Mouse (Mus musculus) embryonic facial prominence, embryonic 11.5 days (tissue): Measurements from ENCODE around the gene Ppp1r27. TPM values are rescaled to one million over a fixed set of nuclear protein-coding genes. Genes with fewer than 3 reads are reported as not detected.

Source experiments
- ATAC-seq: fragments of 200-750 bp; cut with Nextera tagmentation; replicated peaks from 2 replicates; pipeline ENCODE4 v1.8.0; 2017; ENCODE audit warnings: low read depth; ENCODE audit not compliant: insufficient number of reproducible peaks, low FRiP score, low TSS enrichment
- DNase-seq: peaks from one replicate; pipeline ENCODE4 v3.0.0-alpha.2; 2015; ENCODE audit warnings: low spot score
- H3K27ac ChIP-seq: fragments of 300-500 bp; sonication (generic); replicated peaks from 2 replicates; pipeline ENCODE4 v1.5.1; 2014; ENCODE audit warnings: mild to moderate bottlenecking, low read depth, low read length, control low read depth
- H3K27me3 ChIP-seq: fragments of 300-500 bp; sonication (generic); 2 replicates; pipeline ENCODE4 v1.6.1; 2014; ENCODE audit warnings: mild to moderate bottlenecking, low read length, moderate library complexity, mixed read lengths; ENCODE audit not compliant: control insufficient read depth, insufficient read depth
- H3K36me3 ChIP-seq: fragments of 300-500 bp; sonication (generic); replicated peaks from 2 replicates; pipeline ENCODE4 v1.6.1; 2014; ENCODE audit warnings: low read depth, mild to moderate bottlenecking, low read length, moderate library complexity, mixed read lengths; ENCODE audit not compliant: control insufficient read depth, insufficient read depth
- H3K4me1 ChIP-seq: fragments of 300-500 bp; sonication (generic); 2 replicates; pipeline ENCODE4 v1.6.1; 2014; ENCODE audit warnings: low read length, mixed read lengths; ENCODE audit not compliant: control insufficient read depth, insufficient read depth
- H3K4me2 ChIP-seq: fragments of 300-500 bp; sonication (generic); 2 replicates; pipeline ENCODE4 v1.6.1; 2014; ENCODE audit warnings: low read depth, mild to moderate bottlenecking, control low read depth, low read length, moderate library complexity
- H3K4me3 ChIP-seq: fragments of 300-500 bp; sonication (generic); 2 replicates; pipeline ENCODE4 v1.5.1; 2014; ENCODE audit warnings: low read depth, low read length, control low read depth
- H3K9ac ChIP-seq: fragments of 300-500 bp; sonication (generic); replicated peaks from 2 replicates; pipeline ENCODE4 v1.6.1; 2014; ENCODE audit warnings: mild to moderate bottlenecking, control low read depth, low read length
- H3K9me3 ChIP-seq: fragments of 300-500 bp; sonication (generic); replicated peaks from 2 replicates; pipeline ENCODE4 v1.6.1; 2016; ENCODE audit warnings: mild to moderate bottlenecking, low read length, inconsistent platforms, mixed read lengths; ENCODE audit not compliant: control insufficient read depth
- WGBS: fragments of 180-500 bp; shearing (Covaris S2); extraction: QIAGEN DNeasy Blood & Tissue Kit; methylation state at CpG from one replicate; pipeline ENCODE4 v1.1.7; 2014; 5-methylcytosine and 5-hydroxymethylcytosine counted together
- polyA plus RNA-seq: library from polyadenylated mRNA; unstranded; fragments of >200 nt; fragmentation: Nextera tagmentation; extraction: Ambion mirVana; gene quantifications from 2 replicates; pipeline ENCODE4 v1.2.1, GENCODE M21; 2014

Ppp1r27 gene
- polyA plus RNA-seq, 1 experiment from 2014 or later = not detected

GRCm38 (mm10) chr11:120572752-120573584 is 22.0 kb upstream of the Ppp1r27 start, which contains the start of gene P4hb:
Gene P4hb, minus strand, starts transcription at chr11:120573253.
- peak within 1 kb of the TSS; percentile 85 for H3K9ac ChIP-seq
- no peaks in the 10 kb centered on the region for H3K27me3 ChIP-seq
- H3K36me3 ChIP-seq = peaks cover 18% of the 10 kb centered on the region
- no peaks in the 10 kb centered on the region for H3K9me3 ChIP-seq
- peak within 1 kb of the TSS; percentile 78 for H3K4me3 ChIP-seq
- peak within 1 kb of the TSS; percentile 88 for H3K27ac ChIP-seq
- peaks cover 3% of the 10 kb centered on the region for H3K4me1 ChIP-seq
- peak within 1 kb of the TSS; percentile 88 for H3K4me2 ChIP-seq
- under 1% methylated on average over 93 of the region's 94 CpGs for WGBS
- ATAC-seq = peak; percentile 94
- peak; percentile 100 for DNase-seq

GRCm38 (mm10) chr11:120572417-120572751 is 21.5 kb upstream of the Ppp1r27 start:
- H3K27ac ChIP-seq = peak overlapping the region; percentile 88; the same call in 1 of the 2 replicates
- H3K9me3 ChIP-seq = no peaks in the 10 kb centered on the region
- peak overlapping the region; percentile 84 for H3K9ac ChIP-seq
- no peaks in the 10 kb centered on the region for H3K27me3 ChIP-seq
- H3K4me3 ChIP-seq = peak overlapping the region; percentile 78
- ATAC-seq = peak; percentile 44; the same call in 1 of the 2 replicates
- peak overlapping the region; percentile 81 for H3K4me2 ChIP-seq
- under 1% methylated on average over 23 of the region's 24 CpGs for WGBS
- peaks cover 19% of the 10 kb centered on the region for H3K36me3 ChIP-seq
- H3K4me1 ChIP-seq = peaks cover 3% of the 10 kb centered on the region
- no peak for DNase-seq

- peaks cover 19% of the 10 kb centered on the region for H3K36me3 ChIP-seq
- H3K4me1 ChIP-seq = peaks cover 3% of the 10 kb centered on the region
- DNase-seq = no peak
- no peaks in the 10 kb centered on the region for H3K9me3 ChIP-seq
- 17% methylated on average over 11 of the region's 11 CpGs for WGBS
- H3K27me3 ChIP-seq = no peaks in the 10 kb centered on the region
- peak overlapping the region; percentile 84 for H3K9ac ChIP-seq
- H3K27ac ChIP-seq = 0 out of 2 replicates have a peak overlapping the region, but pooled peaks have one; percentile 88
- H3K4me2 ChIP-seq = peak overlapping the region; percentile 81
- ATAC-seq = no peak
- H3K4me3 ChIP-seq = peak overlapping the region; percentile 78
Measured at GRCm38 (mm10) chr11:120571754-120572416, 21.0 kb upstream of the Ppp1r27 start.

GRCm38 (mm10) chr11:120571122-120571521 is 20.2 kb upstream of the Ppp1r27 start:
- H3K4me2 ChIP-seq = peak overlapping the region; percentile 81
- H3K4me1 ChIP-seq = peaks cover 3% of the 10 kb centered on the region
- ATAC-seq = no peak
- DNase-seq = no peak
- no peaks in the 10 kb centered on the region for H3K9me3 ChIP-seq
- peaks cover 23% of the 10 kb centered on the region for H3K36me3 ChIP-seq
- no peaks in the 10 kb centered on the region for H3K27me3 ChIP-seq
- H3K4me3 ChIP-seq = peak overlapping the region; percentile 78
- H3K27ac ChIP-seq = no peak overlapping the region
- peak overlapping the region; percentile 84 for H3K9ac ChIP-seq
- WGBS = 90% methylated on average over 3 of the region's 3 CpGs

GRCm38 (mm10) chr11:120568324-120568723 is 17.4 kb upstream of the Ppp1r27 start:
- Histone ChIP-seq H3K27ac (no peak overlapping the region), H3K4me1 (peaks cover 3% of the 10 kb centered on the region), H3K4me3 (no peak overlapping the region), H3K9ac (no peak overlapping the region), H3K27me3 (no peaks in the 10 kb centered on the region), H3K9me3 (no peaks in the 10 kb centered on the region), H3K4me2 (no peak overlapping the region), H3K36me3 (peaks cover 37% of the 10 kb centered on the region)
- ATAC-seq (no peak), DNase-seq (no peak)
- 94% methylated on average over 6 of the region's 6 CpGs for WGBS

- ATAC-seq (no peak), DNase-seq (no peak)
- H3K4me2 ChIP-seq = no peak overlapping the region
- H3K4me3 ChIP-seq = no peak overlapping the region
- H3K9ac ChIP-seq = no peak overlapping the region
- WGBS = 89% methylated on average over 9 of the region's 9 CpGs
- no peak overlapping the region for H3K27ac ChIP-seq
- no peaks in the 10 kb centered on the region for H3K27me3 ChIP-seq
- peaks cover 49% of the 10 kb centered on the region for H3K36me3 ChIP-seq
- H3K9me3 ChIP-seq = no peaks in the 10 kb centered on the region
- H3K4me1 ChIP-seq = no peaks in the 10 kb centered on the region
Measured at GRCm38 (mm10) chr11:120565114-120565513, 14.2 kb upstream of the Ppp1r27 start.

- H3K9ac ChIP-seq = no peak overlapping the region
- H3K36me3 ChIP-seq = peaks cover 46% of the 10 kb centered on the region
- no peak overlapping the region for H3K4me3 ChIP-seq
- H3K27me3 ChIP-seq = no peaks in the 10 kb centered on the region
- no peaks in the 10 kb centered on the region for H3K9me3 ChIP-seq
- H3K27ac ChIP-seq = no peak overlapping the region
- no peaks in the 10 kb centered on the region for H3K4me1 ChIP-seq
- H3K4me2 ChIP-seq = no peak overlapping the region
- no peak for DNase-seq
- whole genome bisulfite sequencing = 94% methylated on average over 13 of the region's 13 CpGs
- ATAC-seq = no peak
Measured at GRCm38 (mm10) chr11:120562949-120563348, 12.0 kb upstream of the Ppp1r27 start.
